Comparison of ENCODE assay signal across 8 mouse cellular contexts in genomic region chr6:29178888-29179658, GRCm38 (mm10). TPM values are rescaled to one million over a fixed set of nuclear protein-coding genes. Genes with fewer than 3 reads are reported as not detected.
DNase-seq lines count a peak whose midpoint lies in the region; ATAC-seq and TF ChIP-seq lines count a peak whose summit lies in the region.

Gene Prrt4 (minus strand): TSS chr6:29179584.

- H3K9me3 ChIP-seq in embryonic facial prominence, embryonic 13.5 days, result no peaks in the 10 kb centered on the region
- H3K9me3 ChIP-seq in heart, embryonic 12.5 days (replicated peaks), result no peaks in the 10 kb centered on the region
- H3K9me3 ChIP-seq in kidney, embryonic 16.5 days (ENCODE audit: low read length), result no peaks in the 10 kb centered on the region
- H3K9me3 ChIP-seq in limb, embryonic 15.5 days, result no peaks in the 10 kb centered on the region

- no peaks in the 10 kb centered on the region for H3K79me2 ChIP-seq in myocyte (ENCODE audit: control insufficient read depth, insufficient read depth)

- H3K27me3 ChIP-seq in embryonic facial prominence, embryonic 13.5 days, result peaks cover 69% of the 10 kb centered on the region
- peaks cover 65% of the 10 kb centered on the region for H3K27me3 ChIP-seq in heart, embryonic 12.5 days (replicated peaks)
- H3K27me3 ChIP-seq in kidney, embryonic 16.5 days (ENCODE audit: insufficient read depth, low read length), result peaks cover 40% of the 10 kb centered on the region
- H3K27me3 ChIP-seq in limb, embryonic 15.5 days, result peaks cover 55% of the 10 kb centered on the region
- H3K27me3 ChIP-seq in myocyte (ENCODE audit: control insufficient read depth, insufficient read depth, insufficient read length), result peaks cover 50% of the 10 kb centered on the region

- H3K4me2 ChIP-seq in embryonic facial prominence, embryonic 13.5 days, result peak within 1 kb of the TSS; percentile 94
- peak within 1 kb of the TSS; percentile 96 for H3K4me2 ChIP-seq in heart, embryonic 12.5 days
- peak within 1 kb of the TSS; percentile 96 for H3K4me2 ChIP-seq in kidney, embryonic 16.5 days (replicated peaks; ENCODE audit: low read depth, low read length)
- peak within 1 kb of the TSS; percentile 97 for H3K4me2 ChIP-seq in limb, embryonic 15.5 days
- peak within 1 kb of the TSS; percentile 58 for H3K4me2 ChIP-seq in myocyte (ENCODE audit: low read depth)

- no peak for TF ChIP-seq POLR2A in myocyte (IDR thresholded peaks at IDR 0.05; ENCODE audit: insufficient read length, low read depth)

- H3K36me3 ChIP-seq in embryonic facial prominence, embryonic 13.5 days, result no peaks in the 10 kb centered on the region
- no peaks in the 10 kb centered on the region for H3K36me3 ChIP-seq in heart, embryonic 12.5 days
- no peaks in the 10 kb centered on the region for H3K36me3 ChIP-seq in kidney, embryonic 16.5 days (ENCODE audit: insufficient read depth, low read length)
- H3K36me3 ChIP-seq in limb, embryonic 15.5 days, result no peaks in the 10 kb centered on the region
- H3K36me3 ChIP-seq in myocyte (ENCODE audit: control insufficient read depth, insufficient read depth), result no peaks in the 10 kb centered on the region

- H3K4me3 ChIP-seq in embryonic facial prominence, embryonic 13.5 days, result peak within 1 kb of the TSS; percentile 50
- H3K4me3 ChIP-seq in heart, embryonic 12.5 days, result peak within 1 kb of the TSS; percentile 60
- H3K4me3 ChIP-seq in kidney, embryonic 16.5 days (ENCODE audit: low read length), result peak within 1 kb of the TSS; percentile 53
- peak within 1 kb of the TSS; percentile 62 for H3K4me3 ChIP-seq in limb, embryonic 15.5 days
- no peak within 1 kb of the TSS for H3K4me3 ChIP-seq in myocyte

- peak within 1 kb of the TSS; percentile 11; the same call in 1 of the 2 replicates for H3K27ac ChIP-seq in embryonic facial prominence, embryonic 13.5 days
- no peak within 1 kb of the TSS for H3K27ac ChIP-seq in heart, embryonic 12.5 days (ENCODE audit: poor library complexity, severe bottlenecking)
- no peak within 1 kb of the TSS for H3K27ac ChIP-seq in kidney, embryonic 16.5 days (ENCODE audit: low read length)
- peak within 1 kb of the TSS; percentile 22 for H3K27ac ChIP-seq in limb, embryonic 15.5 days

- peak within 1 kb of the TSS; percentile 77 for H3K9ac ChIP-seq in embryonic facial prominence, embryonic 13.5 days
- peak within 1 kb of the TSS; percentile 70 for H3K9ac ChIP-seq in heart, embryonic 12.5 days
- H3K9ac ChIP-seq in kidney, embryonic 16.5 days (replicated peaks; ENCODE audit: low read length), result peak within 1 kb of the TSS; percentile 61
- peak within 1 kb of the TSS; percentile 50 for H3K9ac ChIP-seq in limb, embryonic 15.5 days

- under 1% methylated on average over 79 of the region's 79 CpGs for WGBS in embryonic facial prominence, embryonic 13.5 days
- WGBS in heart, embryonic 12.5 days, result under 1% methylated on average over 79 of the region's 79 CpGs
- under 1% methylated on average over 71 of the region's 79 CpGs for WGBS in kidney, embryonic 16.5 days
- under 1% methylated on average over 70 of the region's 79 CpGs for WGBS in limb, embryonic 15.5 days

- DNase-seq in urinary bladder, adult 18-20 months (ENCODE audit: low spot score in 2 of 2), result peak; percentile 29 to 35
- DNase-seq in urinary bladder, postnatal 10 days (ENCODE audit: low spot score), result no peak
- DNase-seq in thymus, postnatal 25 days, result peak; percentile 17

- peak; percentile 66 for ATAC-seq in embryonic facial prominence, embryonic 13.5 days (ENCODE audit: insufficient number of reproducible peaks, insufficient read depth, low FRiP score, low TSS enrichment, low read depth)
- peak; percentile 60 for ATAC-seq in heart, embryonic 12.5 days (ENCODE audit: insufficient number of reproducible peaks, low FRiP score)
- peak; percentile 73 for ATAC-seq in kidney, embryonic 16.5 days (ENCODE audit: low FRiP score, low TSS enrichment)
- 0 out of 2 replicates have a peak, but pooled peaks have one; percentile 49 for ATAC-seq in limb, embryonic 15.5 days (ENCODE audit: insufficient number of reproducible peaks, low FRiP score, low TSS enrichment, low read depth)

- peaks cover 8% of the 10 kb centered on the region for H3K4me1 ChIP-seq in embryonic facial prominence, embryonic 13.5 days
- peaks cover 14% of the 10 kb centered on the region for H3K4me1 ChIP-seq in heart, embryonic 12.5 days (replicated peaks)
- peaks cover 7% of the 10 kb centered on the region for H3K4me1 ChIP-seq in kidney, embryonic 16.5 days (ENCODE audit: insufficient read depth, low read length)
- peaks cover 16% of the 10 kb centered on the region for H3K4me1 ChIP-seq in limb, embryonic 15.5 days

- H3ac ChIP-seq in myocyte (ENCODE audit: control insufficient read depth, insufficient read length), result no peak within 1 kb of the TSS

TF ChIP-seq in myocyte, 11 proteins besides CTCF, POLR2A, EP300 and RAD21:
- TF ChIP-seq MYOD1 (IDR thresholded peaks at IDR 0.05; ENCODE audit: control insufficient read depth in 1 of 3, insufficient read length in 2 of 3, low read depth in 2 of 3) (peak in 2 of 3 experiments; percentile 4 to 8), MYOG (IDR thresholded peaks at IDR 0.05; ENCODE audit: control insufficient read depth in 1 of 3, insufficient read depth in 1 of 3, insufficient read length in 2 of 3, low read depth in 2 of 3) (peak in 2 of 3 experiments; percentile 24 to 43), MAX (IDR thresholded peaks at IDR 0.05; ENCODE audit: low read depth) (no peak), POLR2AphosphoS2 (IDR thresholded peaks at IDR 0.05; ENCODE audit: insufficient read length, low read depth) (no peak)

RNA-seq across cellular contexts. Expression of gene Prrt4, which starts in this region (rescaled TPM):
- 1.2 and 1.3 TPM in 2 replicates for polyA plus RNA-seq in embryonic facial prominence, embryonic 13.5 days (2015; fragmentation: Nextera tagmentation; extraction: Ambion mirVana)
- polyA plus RNA-seq in heart, embryonic 12.5 days (2016; fragmentation: Nextera tagmentation; extraction: Ambion mirVana), result 3.0 and 3.1 TPM in 2 replicates
- 0.71 and 1.1 TPM in 2 replicates for polyA plus RNA-seq in kidney, embryonic 16.5 days (2015; fragmentation: Nextera tagmentation; extraction: Ambion mirVana)
- 0.67 and 0.83 TPM in 2 replicates for polyA plus RNA-seq in limb, embryonic 15.5 days (2015; fragmentation: Nextera tagmentation; extraction: Ambion mirVana)
- polyA plus RNA-seq in myocyte (2012; fragmentation: generic; extraction: Trizol), result 0.37 TPM

Comparison
In these comparisons a context has a peak if more than half of its experiments do, and no peak if none do; other contexts are left out.
1. Peak in ATAC-seq, H3K4me3 ChIP-seq, H3K27ac ChIP-seq, H3K9ac ChIP-seq and H3K4me2 ChIP-seq in limb, embryonic 15.5 days; RNA of the gene not detected or under 1 TPM.